Mouse (Mus musculus) thymus, adult 2 months (tissue): ENCODE results near the gene Fbrsl1.

Source experiments
- CTCF ChIP-seq: fragments of 200-500 bp; IDR thresholded peaks from 2 replicates; pipeline ENCODE4 v1.5.1; 2012; ENCODE audit warnings: mild to moderate bottlenecking, control low read depth, low read length, moderate library complexity, borderline replicate concordance; ENCODE audit not compliant: control insufficient read depth, poor library complexity, insufficient read depth; ENCODE audit errors: extremely low read depth
- POLR2A ChIP-seq: fragments of 200-500 bp; IDR thresholded peaks from 2 replicates; pipeline ENCODE4 v1.6.1; 2012; ENCODE audit warnings: mild to moderate bottlenecking, low read length, control low read depth, moderate library complexity; ENCODE audit not compliant: control insufficient read depth, poor library complexity, insufficient read depth; ENCODE audit errors: extremely low read depth

- TF ChIP-seq CTCF, result no peak
- TF ChIP-seq POLR2A, result no peak
These were observed 41.3 kb upstream of the Fbrsl1 start for GRCm38 (mm10) chr5:110489639-110490038.
